Mouse (Mus musculus) Muller cell, postnatal 12 days (primary cell): ENCODE measurements at regions not wholly inside any gene's neighbourhood (a gene's known extent, or its start where the extent isn't known, plus 50 kb on each side); places are given as distances from the start of the nearest gene placed in this dataset.
A peak's percentile ranks its signal among the peaks of the same experiment; 100 is the strongest.

Experiments used
- DNase-seq: peaks from one replicate; pipeline ENCODE4 v3.0.0-alpha.2; 2015; ENCODE audit errors: inconsistent ontology term

- DNase-seq, result peak; percentile 44
Observed at GRCm38 (mm10) chr13:75204417-75204816, 114.8 kb downstream of the Pcsk1 start.

GRCm38 (mm10) chr13:75223944-75224343 is 134.3 kb downstream of the Pcsk1 start:
- DNase-seq, result no peak

GRCm38 (mm10) chr13:75225581-75226297 is 136.1 kb downstream of the Pcsk1 start:
- DNase-seq, result no peak

- peak; percentile 39 for DNase-seq
Observed at GRCm38 (mm10) chr13:75227616-75228277, 138.1 kb downstream of the Pcsk1 start.

- DNase-seq, result peak; percentile 30
Observed at GRCm38 (mm10) chr13:75236424-75236823, 146.8 kb downstream of the Pcsk1 start.
